Mouse (Mus musculus) thymus, adult 2 months (tissue): ENCODE results near the gene Ism2. TPM values are rescaled to one million over a fixed set of nuclear protein-coding genes. Genes with fewer than 3 reads are reported as not detected.

Experiments
- DNase-seq: peaks from one replicate; pipeline ENCODE4 v3.0.0; 2021
- H3K27ac ChIP-seq: fragments of 200-500 bp; 2 replicates; pipeline ENCODE4 v1.5.1; 2012; ENCODE audit warnings: low read length, control low read depth; ENCODE audit not compliant: control insufficient read depth, insufficient read depth
- H3K27me3 ChIP-seq: fragments of 200-500 bp; 2 replicates; pipeline ENCODE4 v1.6.1; 2012; ENCODE audit warnings: mild to moderate bottlenecking, low read length, moderate library complexity, mixed read lengths; ENCODE audit not compliant: control insufficient read depth, insufficient read depth
- H3K36me3 ChIP-seq: fragments of 200-500 bp; 2 replicates; pipeline ENCODE4 v1.6.1; 2012; ENCODE audit warnings: mild to moderate bottlenecking, low read length, moderate library complexity; ENCODE audit not compliant: control insufficient read depth, insufficient read depth
- H3K4me1 ChIP-seq: fragments of 200-500 bp; replicated peaks from 2 replicates; pipeline ENCODE4 v1.6.1; 2012; ENCODE audit warnings: low read length; ENCODE audit not compliant: control insufficient read depth, insufficient read depth
- H3K4me3 ChIP-seq: fragments of 200-500 bp; 2 replicates; pipeline ENCODE4 v1.5.1; 2012; ENCODE audit warnings: mild to moderate bottlenecking, low read length, control low read depth, moderate library complexity; ENCODE audit not compliant: control insufficient read depth, insufficient read depth
- CTCF ChIP-seq: fragments of 200-500 bp; IDR thresholded peaks from 2 replicates; pipeline ENCODE4 v1.5.1; 2012; ENCODE audit warnings: mild to moderate bottlenecking, control low read depth, low read length, moderate library complexity, borderline replicate concordance; ENCODE audit not compliant: control insufficient read depth, poor library complexity, insufficient read depth; ENCODE audit errors: extremely low read depth
- POLR2A ChIP-seq: fragments of 200-500 bp; IDR thresholded peaks from 2 replicates; pipeline ENCODE4 v1.6.1; 2012; ENCODE audit warnings: mild to moderate bottlenecking, low read length, control low read depth, moderate library complexity; ENCODE audit not compliant: control insufficient read depth, poor library complexity, insufficient read depth; ENCODE audit errors: extremely low read depth
- WGBS: fragments of 180-500 bp; shearing (Covaris S2); methylation state at CpG from one replicate; pipeline ENCODE4 v1.1.7; 2018; 5-methylcytosine and 5-hydroxymethylcytosine counted together
- polyA plus RNA-seq: library from polyadenylated mRNA; depleted of rRNA; stranded (reverse); fragments of >200 nt; gene quantifications from 2 replicates; pipeline ENCODE4 v1.2.3, GENCODE M21; 2012

Gene Ism2
- polyA plus RNA-seq, 1 experiment = 0.05 TPM

GRCm38 (mm10) chr12:87299037-87299656 lies 358 bp downstream of the Ism2 start:
- H3K36me3 ChIP-seq = no peaks in the 10 kb centered on the region
- no peak for DNase-seq
- H3K4me3 ChIP-seq = peak overlapping the region; percentile 47
- peaks cover 11% of the 10 kb centered on the region for H3K27me3 ChIP-seq
- 18% methylated on average over 29 of the region's 29 CpGs for WGBS
- H3K27ac ChIP-seq = no peak overlapping the region
- TF ChIP-seq POLR2A (no peak), CTCF (no peak)
- H3K4me1 ChIP-seq = peaks cover 16% of the 10 kb centered on the region

GRCm38 (mm10) chr12:87293934-87294333 lies 5.6 kb downstream of the Ism2 start:
- H3K4me1 ChIP-seq = no peaks in the 10 kb centered on the region
- H3K36me3 ChIP-seq = no peaks in the 10 kb centered on the region
- H3K27me3 ChIP-seq = no peaks in the 10 kb centered on the region; the same call in none of the 2 replicates
- H3K27ac ChIP-seq = no peak overlapping the region
- TF ChIP-seq POLR2A = no peak
- TF ChIP-seq CTCF = no peak
- H3K4me3 ChIP-seq = no peak overlapping the region
- no peak for DNase-seq
- 88% methylated on average over 6 of the region's 6 CpGs for WGBS

GRCm38 (mm10) chr12:87289100-87289499 lies 10.4 kb downstream of the Ism2 start:
- no peak overlapping the region for H3K27ac ChIP-seq
- H3K4me1 ChIP-seq = no peaks in the 10 kb centered on the region
- H3K36me3 ChIP-seq = no peaks in the 10 kb centered on the region
- TF ChIP-seq CTCF (no peak), POLR2A (no peak)
- 97% methylated on average over 5 of the region's 5 CpGs for WGBS
- H3K27me3 ChIP-seq = no peaks in the 10 kb centered on the region
- no peak for DNase-seq
- H3K4me3 ChIP-seq = no peak overlapping the region

- Histone ChIP-seq H3K27ac (no peak overlapping the region), H3K4me1 (no peaks in the 10 kb centered on the region), H3K4me3 (no peak overlapping the region), H3K36me3 (no peaks in the 10 kb centered on the region), H3K27me3 (no peaks in the 10 kb centered on the region)
- WGBS = 93% methylated on average over 5 of the region's 5 CpGs
- TF ChIP-seq CTCF (no peak), POLR2A (no peak)
- no peak for DNase-seq
Observed at GRCm38 (mm10) chr12:87284726-87285125, 14.8 kb downstream of the Ism2 start.

GRCm38 (mm10) chr12:87284268-87284667 lies 15.2 kb downstream of the Ism2 start:
- 80% methylated on average over 4 of the region's 4 CpGs for WGBS
- no peak overlapping the region for H3K27ac ChIP-seq
- H3K27me3 ChIP-seq = no peaks in the 10 kb centered on the region
- H3K4me1 ChIP-seq = no peaks in the 10 kb centered on the region
- no peaks in the 10 kb centered on the region for H3K36me3 ChIP-seq
- no peak for TF ChIP-seq POLR2A
- no peak for TF ChIP-seq CTCF
- DNase-seq = no peak
- no peak overlapping the region for H3K4me3 ChIP-seq

GRCm38 (mm10) chr12:87283706-87284105 lies 15.8 kb downstream of the Ism2 start:
- Histone ChIP-seq H3K4me1 (no peaks in the 10 kb centered on the region), H3K36me3 (no peaks in the 10 kb centered on the region), H3K27me3 (no peaks in the 10 kb centered on the region), H3K4me3 (no peak overlapping the region), H3K27ac (no peak overlapping the region)
- WGBS = 92% methylated on average over 7 of the region's 7 CpGs
- no peak for DNase-seq
- TF ChIP-seq POLR2A = no peak
- no peak for TF ChIP-seq CTCF

GRCm38 (mm10) chr12:87282743-87283142 lies 16.8 kb downstream of the Ism2 start:
- WGBS = 100% methylated on average over 4 of the region's 4 CpGs
- Histone ChIP-seq H3K4me3 (no peak overlapping the region), H3K27ac (no peak overlapping the region)

More at GRCm38 (mm10) chr12:87282743-87283142, 16.8 kb downstream of the Ism2 start:
- Histone ChIP-seq H3K4me1 (no peaks in the 10 kb centered on the region), H3K27me3 (no peaks in the 10 kb centered on the region), H3K36me3 (no peaks in the 10 kb centered on the region)
- DNase-seq = no peak
- no peak for TF ChIP-seq POLR2A
- TF ChIP-seq CTCF = no peak
